13 mouse cellular contexts compared by ENCODE assay signal in the genomic region with DNA sequence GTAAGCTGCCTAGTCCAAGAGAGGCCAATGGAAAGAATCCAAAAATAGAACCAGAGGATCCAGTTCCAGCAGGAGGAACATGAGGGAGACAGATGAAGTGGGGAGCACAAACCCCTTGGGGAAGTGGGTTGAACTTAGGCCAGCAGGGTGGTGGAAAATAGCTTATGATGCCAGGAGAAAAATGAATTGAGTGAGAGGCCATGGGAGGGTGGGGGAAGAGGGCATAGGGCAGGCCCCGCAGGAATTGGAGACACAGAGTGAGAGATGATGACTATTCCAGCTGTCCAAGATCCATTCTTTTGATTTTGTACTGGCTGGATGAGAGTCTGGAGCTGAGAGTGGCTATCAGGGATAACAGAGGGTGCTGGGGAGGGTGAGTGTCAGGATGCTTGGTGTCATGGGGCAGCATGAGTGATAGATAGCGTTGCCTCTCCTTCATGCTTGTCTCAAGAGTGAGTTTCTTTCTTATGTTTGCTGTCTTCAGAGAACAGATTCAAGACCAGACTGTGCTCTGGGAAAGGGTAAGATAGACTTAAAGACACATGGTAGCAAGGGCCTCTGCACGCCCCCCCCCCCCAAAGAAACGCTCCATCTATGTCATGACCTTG.
DNase-seq lines count a peak whose midpoint lies in the region; ATAC-seq and TF ChIP-seq lines count a peak whose summit lies in the region.
"Had no signal": no experiment of that assay in that cellular context is flagged by ENCODE, and none has a peak within 500 bp of the region (broad histone marks: within the 10 kb centered on the region; RNA-seq: fewer than 3 reads in every experiment).

No protein-coding gene starts in this region.

- H3K9me3 ChIP-seq in kidney, embryonic 14.5 days (ENCODE audit: control insufficient read depth, low read length), result no peaks in the 10 kb centered on the region
- no peaks in the 10 kb centered on the region for H3K9me3 ChIP-seq in heart, postnatal 0 days (replicated peaks; ENCODE audit: control insufficient read depth, low read length)
- H3K9me3 ChIP-seq: hindbrain, embryonic 10.5 days had no signal

- DNase-seq in adrenal gland, postnatal 10 days, result peak; percentile 55
- no peak for DNase-seq in adrenal gland, postnatal 4 days (ENCODE audit: low spot score in 2 of 2)
- DNase-seq in kidney, postnatal 10 days, result peak; percentile 28
- DNase-seq in heart, postnatal 0 days (ENCODE audit: low spot score), result peak; percentile 30
- DNase-seq in lung, postnatal 36 days, result peak; percentile 59
- no peak for DNase-seq in layer of hippocampus, postnatal 25 days (ENCODE audit: extremely low spot score in 1 of 2, low spot score in 1 of 2)
- DNase-seq in cerebellum, postnatal 25 days, result no peak
- DNase-seq: forebrain, postnatal 0 days; liver, postnatal 0 days; right cerebral cortex, postnatal 4 days had no signal

- no peak overlapping the region for H3K9ac ChIP-seq in kidney, embryonic 14.5 days (ENCODE audit: low read depth, low read length)
- no peak overlapping the region for H3K9ac ChIP-seq in heart, postnatal 0 days (replicated peaks; ENCODE audit: low read depth, low read length)
- H3K9ac ChIP-seq: forebrain, postnatal 0 days; liver, postnatal 0 days had no signal

- 78% methylated on average over 4 of the region's 4 CpGs for WGBS in kidney, embryonic 14.5 days
- WGBS in heart, postnatal 0 days, result 55% methylated on average over 4 of the region's 4 CpGs

- no peaks in the 10 kb centered on the region for H3K36me3 ChIP-seq in kidney, embryonic 14.5 days (ENCODE audit: control insufficient read depth, insufficient read depth, low read length)
- H3K36me3 ChIP-seq in heart, postnatal 0 days (replicated peaks; ENCODE audit: control insufficient read depth, insufficient read depth, low read length), result no peaks in the 10 kb centered on the region
- H3K36me3 ChIP-seq: hindbrain, embryonic 10.5 days had no signal

- no peaks in the 10 kb centered on the region for H3K27me3 ChIP-seq in kidney, embryonic 14.5 days (ENCODE audit: control insufficient read depth, insufficient read depth, low read length)
- H3K27me3 ChIP-seq in heart, postnatal 0 days (ENCODE audit: control insufficient read depth, insufficient read depth, low read length), result no peaks in the 10 kb centered on the region

- H3K4me3 ChIP-seq in kidney, embryonic 14.5 days (ENCODE audit: low read length), result no peak overlapping the region
- no peak overlapping the region for H3K4me3 ChIP-seq in heart, postnatal 0 days (ENCODE audit: low read depth, low read length)
- H3K4me3 ChIP-seq: hindbrain, embryonic 10.5 days; layer of hippocampus, adult 2 months had no signal

- H3K4me2 ChIP-seq in kidney, embryonic 14.5 days (replicated peaks; ENCODE audit: low read depth, low read length), result no peak overlapping the region
- H3K4me2 ChIP-seq in heart, postnatal 0 days (ENCODE audit: low read depth, low read length), result no peak overlapping the region

- TF ChIP-seq EP300 in heart, postnatal 0 days (IDR thresholded peaks at IDR 0.05; ENCODE audit: low read depth), result no peak

- no peak for ATAC-seq in kidney, embryonic 14.5 days (ENCODE audit: low FRiP score, low TSS enrichment)
- no peak for ATAC-seq in heart, postnatal 0 days (ENCODE audit: insufficient read depth, low read depth)
- ATAC-seq: forebrain, postnatal 0 days; liver, postnatal 0 days had no signal

- no peak for TF ChIP-seq CTCF in heart, postnatal 0 days (IDR thresholded peaks at IDR 0.05; ENCODE audit: low read depth)

- no peak overlapping the region for H3K27ac ChIP-seq in kidney, embryonic 14.5 days (ENCODE audit: low read depth, low read length)
- no peak overlapping the region for H3K27ac ChIP-seq in heart, postnatal 0 days (ENCODE audit: low read depth)
- H3K27ac ChIP-seq: hindbrain, embryonic 10.5 days; layer of hippocampus, adult 2 months had no signal

- H3K4me1 ChIP-seq in kidney, embryonic 14.5 days (ENCODE audit: control insufficient read depth, insufficient read depth, low read length), result no peaks in the 10 kb centered on the region
- H3K4me1 ChIP-seq in heart, postnatal 0 days (ENCODE audit: control insufficient read depth, insufficient read depth), result no peaks in the 10 kb centered on the region
- H3K4me1 ChIP-seq: hindbrain, embryonic 10.5 days had no signal

Comparison
In these comparisons a context has a peak if more than half of its experiments do, and no peak if none do; other contexts are left out.
1. DNase-seq: peak in adrenal gland, postnatal 10 days (single experiment), kidney, postnatal 10 days (single experiment), heart, postnatal 0 days (single experiment) and lung, postnatal 36 days (single experiment); none in adrenal gland, postnatal 4 days (0 of 2), layer of hippocampus, postnatal 25 days (0 of 2) and cerebellum, postnatal 25 days (0 of 2).